Mouse (Mus musculus) ES-Bruce4 (cell line): ENCODE measurements around the gene Clmn.

Source experiments
- CTCF ChIP-seq: IDR thresholded peaks from one replicate; pipeline ENCODE4 v1.8.1; 2011; ENCODE audit warnings: low read depth, low read length
- EP300 ChIP-seq: IDR thresholded peaks from 2 replicates; pipeline ENCODE4 v1.6.1; 2011; ENCODE audit warnings: low read depth, low read length; ENCODE audit not compliant: insufficient read depth
- POLR2A ChIP-seq: IDR thresholded peaks from one replicate; pipeline ENCODE4 v1.8.1; 2011; ENCODE audit warnings: low read length; ENCODE audit not compliant: insufficient read depth

DNA sequence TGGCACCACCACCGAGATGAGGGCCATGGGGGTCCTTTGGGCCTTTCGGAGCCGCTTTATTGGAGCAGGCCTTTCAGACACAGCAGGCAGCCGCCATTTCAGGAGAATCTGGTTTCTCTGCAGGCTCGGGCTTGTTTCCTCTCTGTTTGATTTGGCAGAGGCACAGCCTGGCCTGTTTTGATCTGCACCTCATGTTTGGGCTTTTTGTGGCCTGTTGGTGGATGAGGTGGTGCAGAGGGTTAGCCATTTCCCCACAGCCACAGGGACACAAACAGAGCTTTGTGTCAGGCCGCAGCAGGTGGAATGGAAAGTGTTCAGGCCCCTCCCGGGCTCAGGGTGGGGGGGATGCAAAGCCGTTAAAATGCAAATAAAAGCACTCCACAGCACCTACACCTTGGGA is 36.4 kb upstream of the Clmn start:
- TF ChIP-seq CTCF (no peak), EP300 (peak; percentile 94), POLR2A (no peak)
